Mouse (Mus musculus): ENCODE measurements at regions not wholly inside any gene's neighbourhood (a gene's known extent, or its start where the extent isn't known, plus 50 kb on each side); places are given as distances from the start of the nearest gene placed in this dataset.

- TF ChIP-seq CTCF (IDR thresholded peaks at IDR 0.05) = no peak
- in situ Hi-C loops (cut with MboI; ENCODE audit: low pct_unique_long_range_greater_than_20kb) = no loop called here
- DNase-seq (ENCODE audit: low read depth, low spot score) = no peak
- CTCF ChIA-PET = no interaction called here
- POLR2A ChIA-PET = no interaction called here
- no peak for ATAC-seq
- H3K27me3 ChIP-seq = no peaks in the 10 kb centered on the region
Observed at GRCm38 (mm10) chr16:47900785-47901184, 382.7 kb upstream of the Dppa4 start.

GRCm38 (mm10) chr16:47938000-47938399 lies 345.5 kb upstream of the Dppa4 start:
- ATAC-seq (no peak), DNase-seq (ENCODE audit: low read depth, low spot score) (no peak)
- ChIA-PET CTCF (no interaction called here), POLR2A (no interaction called here)
- in situ Hi-C loops (cut with MboI; ENCODE audit: low pct_unique_long_range_greater_than_20kb) = no loop called here
- no peak for TF ChIP-seq CTCF (IDR thresholded peaks at IDR 0.05)
- H3K27me3 ChIP-seq = no peaks in the 10 kb centered on the region

Data from Patski (cell line).